Mouse (Mus musculus): ENCODE data around the gene Dusp1.

- TF ChIP-seq GATA1 (IDR thresholded peaks at IDR 0.05; ENCODE audit: low read length) (no peak), TAL1 (IDR thresholded peaks at IDR 0.05; ENCODE audit: low read length) (no peak)
These were observed 19.0 kb upstream of the Dusp1 start for GRCm38 (mm10) chr17:26580873-26581401.

Data from erythroblast, embryonic 14.5 days (primary cell).